Mouse (Mus musculus): Measurements from ENCODE around the gene Map3k6. TPM values are rescaled to one million over a fixed set of nuclear protein-coding genes. Genes with fewer than 3 reads are reported as not detected.

Gene Map3k6
- polyA plus RNA-seq, 1 experiment from 2014 or later = 1.1 TPM

- Histone ChIP-seq H3K4me1 (ENCODE audit: control insufficient read depth, insufficient read depth, low read length) (peaks cover 15% of the 10 kb centered on the region), H3K9me3 (replicated peaks; ENCODE audit: control insufficient read depth, low read length) (no peaks in the 10 kb centered on the region), H3K4me3 (ENCODE audit: low read depth, low read length) (no peak overlapping the region), H3K36me3 (ENCODE audit: control insufficient read depth, insufficient read depth, low read length) (peaks cover 67% of the 10 kb centered on the region), H3K4me2 (ENCODE audit: low read length) (no peak overlapping the region), H3K27me3 (replicated peaks; ENCODE audit: control insufficient read depth, insufficient read depth, low read length) (no peaks in the 10 kb centered on the region), H3K9ac (ENCODE audit: low read length) (no peak overlapping the region), H3K27ac (ENCODE audit: low read depth, low read length) (peak overlapping the region; percentile 90)
- 55% methylated on average over 5 of the region's 5 CpGs for WGBS
- ATAC-seq (peak; percentile 71), DNase-seq (ENCODE audit: low spot score) (peak; percentile 81)
Measured at GRCm38 (mm10) chr4:133299701-133300100, 59.1 kb downstream of the Map3k6 start.

GRCm38 (mm10) chr4:133300421-133300820, 59.8 kb downstream of the Map3k6 start:
- peak overlapping the region; percentile 90 for H3K27ac ChIP-seq (ENCODE audit: low read depth, low read length)
- H3K9ac ChIP-seq (ENCODE audit: low read length) = no peak overlapping the region
- ATAC-seq (no peak), DNase-seq (ENCODE audit: low spot score) (no peak)
- H3K27me3 ChIP-seq (replicated peaks; ENCODE audit: control insufficient read depth, insufficient read depth, low read length) = no peaks in the 10 kb centered on the region
- H3K4me3 ChIP-seq (ENCODE audit: low read depth, low read length) = no peak overlapping the region
- 89% methylated on average over 11 of the region's 11 CpGs for WGBS
- H3K9me3 ChIP-seq (replicated peaks; ENCODE audit: control insufficient read depth, low read length) = no peaks in the 10 kb centered on the region
- H3K4me1 ChIP-seq (ENCODE audit: control insufficient read depth, insufficient read depth, low read length) = peaks cover 15% of the 10 kb centered on the region
- H3K36me3 ChIP-seq (ENCODE audit: control insufficient read depth, insufficient read depth, low read length) = peaks cover 66% of the 10 kb centered on the region
- no peak overlapping the region for H3K4me2 ChIP-seq (ENCODE audit: low read length)

GRCm38 (mm10) chr4:133301802-133302201, 61.2 kb downstream of the Map3k6 start:
- H3K4me3 ChIP-seq (ENCODE audit: low read depth, low read length) = no peak overlapping the region
- no peaks in the 10 kb centered on the region for H3K9me3 ChIP-seq (replicated peaks; ENCODE audit: control insufficient read depth, low read length)
- H3K27ac ChIP-seq (ENCODE audit: low read depth, low read length) = peak overlapping the region; percentile 5; the same call in 1 of the 2 replicates
- DNase-seq (ENCODE audit: low spot score) = peak; percentile 75
- peaks cover 55% of the 10 kb centered on the region for H3K36me3 ChIP-seq (ENCODE audit: control insufficient read depth, insufficient read depth, low read length)
- no peak for ATAC-seq
- 22% methylated on average over 4 of the region's 4 CpGs for WGBS
- peaks cover 15% of the 10 kb centered on the region for H3K4me1 ChIP-seq (ENCODE audit: control insufficient read depth, insufficient read depth, low read length)
- H3K9ac ChIP-seq (ENCODE audit: low read length) = no peak overlapping the region
- H3K27me3 ChIP-seq (replicated peaks; ENCODE audit: control insufficient read depth, insufficient read depth, low read length) = no peaks in the 10 kb centered on the region
- H3K4me2 ChIP-seq (ENCODE audit: low read length) = no peak overlapping the region

Small RNAs within 50 kb of the gene (microRNA-seq; reads per million reads assigned to microRNA genes)
- 0.66 reads per million for gene Mir7017

Other genes starting within 250 kb of the Map3k6 start
- 8.6 and 12.2 TPM in 2 replicates for gene Ahdc1, start 229.6 kb upstream of the Map3k6 start, polyA plus RNA-seq (2014; fragmentation: Nextera tagmentation; extraction: Ambion mirVana)
- 28.3 and 30.4 TPM in 2 replicates for gene Wasf2, start 110.3 kb upstream of the Map3k6 start, polyA plus RNA-seq (2014; fragmentation: Nextera tagmentation; extraction: Ambion mirVana)
- 0.43 and 1.4 TPM in 2 replicates for gene Cd164l2, start 28.7 kb upstream of the Map3k6 start, polyA plus RNA-seq (2014; fragmentation: Nextera tagmentation; extraction: Ambion mirVana)
- gene Gpr3, start 28.3 kb upstream of the Map3k6 start, polyA plus RNA-seq (2014; fragmentation: Nextera tagmentation; extraction: Ambion mirVana) = 0.62 and 1.1 TPM in 2 replicates
- gene Sytl1, start 22.3 kb downstream of the Map3k6 start, polyA plus RNA-seq (2014; fragmentation: Nextera tagmentation; extraction: Ambion mirVana) = 0.32 and 0.54 TPM in 2 replicates
- gene Tmem222, start 37.0 kb downstream of the Map3k6 start, polyA plus RNA-seq (2014; fragmentation: Nextera tagmentation; extraction: Ambion mirVana) = 125 and 131 TPM in 2 replicates
- 17.5 and 18.9 TPM in 2 replicates for gene Wdtc1, start 112.7 kb downstream of the Map3k6 start, polyA plus RNA-seq (2014; fragmentation: Nextera tagmentation; extraction: Ambion mirVana)
- 4.4 and 7.3 TPM in 2 replicates for gene Slc9a1, start 128.9 kb downstream of the Map3k6 start, polyA plus RNA-seq (2014; fragmentation: Nextera tagmentation; extraction: Ambion mirVana)
- gene Tent5b, start 239.3 kb downstream of the Map3k6 start, polyA plus RNA-seq (2014; fragmentation: Nextera tagmentation; extraction: Ambion mirVana) = 0.09 and 0.27 TPM in 2 replicates

All from forebrain, embryonic 14.5 days (tissue).